Mouse (Mus musculus) forebrain, postnatal 0 days (tissue): ENCODE data around the gene Mlh1. TPM values are rescaled to one million over a fixed set of nuclear protein-coding genes. Genes with fewer than 3 reads are reported as not detected.

Experiments
- ATAC-seq: fragments of 200-750 bp; cut with Nextera tagmentation; 2 replicates; pipeline ENCODE4 v1.8.0; 2017; ENCODE audit warnings: mild to moderate bottlenecking, moderate library complexity
- DNase-seq: peaks from one replicate; pipeline ENCODE4 v3.0.0-alpha.2; 2015
- H3K27ac ChIP-seq: fragments of 300-500 bp; sonication (generic); 2 replicates; pipeline ENCODE4 v1.5.1; 2014; ENCODE audit warnings: low read depth, mild to moderate bottlenecking, antibody characterized with exemption, low read length, moderate library complexity, mixed read lengths
- H3K27me3 ChIP-seq: fragments of 300-500 bp; sonication (generic); 2 replicates; pipeline ENCODE4 v1.6.1; 2014; ENCODE audit warnings: mild to moderate bottlenecking, low read length, mixed read lengths; ENCODE audit not compliant: insufficient read depth
- H3K36me3 ChIP-seq: fragments of 300-500 bp; sonication (generic); 2 replicates; pipeline ENCODE4 v1.6.1; 2014; ENCODE audit warnings: mild to moderate bottlenecking, moderate library complexity; ENCODE audit not compliant: insufficient read depth
- H3K4me1 ChIP-seq: fragments of 300-500 bp; sonication (generic); 2 replicates; pipeline ENCODE4 v1.6.1; 2014; ENCODE audit warnings: antibody characterized with exemption; ENCODE audit not compliant: insufficient read depth
- H3K4me2 ChIP-seq: fragments of 300-500 bp; sonication (generic); 2 replicates; pipeline ENCODE4 v1.6.1; 2014; ENCODE audit warnings: low read depth, mild to moderate bottlenecking, moderate library complexity
- H3K4me3 ChIP-seq: fragments of 300-500 bp; sonication (generic); 2 replicates; pipeline ENCODE4 v1.5.1; 2014; ENCODE audit warnings: low read depth, low read length, mixed read lengths
- H3K9ac ChIP-seq: fragments of 300-500 bp; sonication (generic); 2 replicates; pipeline ENCODE4 v1.6.1; 2014; ENCODE audit warnings: mild to moderate bottlenecking
- H3K9me3 ChIP-seq: fragments of 300-500 bp; sonication (generic); 2 replicates; pipeline ENCODE4 v1.6.1; 2016; ENCODE audit warnings: low read length
- CTCF ChIP-seq: sonication (generic); IDR thresholded peaks from 2 replicates; pipeline ENCODE4 v1.5.1; 2016; ENCODE audit warnings: antibody characterized with exemption, control low read depth, low read depth
- WGBS: fragments of 180-500 bp; shearing (Covaris S2); extraction: QIAGEN DNeasy Blood & Tissue Kit; methylation state at CpG from one replicate; pipeline ENCODE4 v1.1.7; 2014; 5-methylcytosine and 5-hydroxymethylcytosine counted together
- polyA plus RNA-seq: library from polyadenylated mRNA; unstranded; fragments of >200 nt; fragmentation: Nextera tagmentation; extraction: Ambion mirVana; gene quantifications from 2 replicates; pipeline ENCODE4 v1.2.1, GENCODE M21; 2015
- total RNA-seq: library from RNA; depleted of rRNA; stranded (reverse); fragments of >200 nt; gene quantifications from 2 replicates; pipeline ENCODE4 v1.2.3, GENCODE M21; 2014

The Mlh1 gene
- total and polyA plus RNA-seq, 2 experiments from 2014 or later, result 18.4 to 23.6 TPM

GRCm38 (mm10) chr9:111296433-111296832 lies 24.8 kb upstream of the Mlh1 start:
- H3K9me3 ChIP-seq, result no peaks in the 10 kb centered on the region
- 70% methylated on average over 7 of the region's 7 CpGs for WGBS
- H3K27ac ChIP-seq, result no peak overlapping the region
- H3K4me3 ChIP-seq, result no peak overlapping the region
- no peak overlapping the region for H3K9ac ChIP-seq
- no peak for DNase-seq
- H3K36me3 ChIP-seq, result no peaks in the 10 kb centered on the region
- no peaks in the 10 kb centered on the region for H3K27me3 ChIP-seq
- no peak overlapping the region for H3K4me2 ChIP-seq
- H3K4me1 ChIP-seq, result no peaks in the 10 kb centered on the region
- no peak for ATAC-seq
- no peak for TF ChIP-seq CTCF

GRCm38 (mm10) chr9:111295323-111295722 lies 23.7 kb upstream of the Mlh1 start:
- Histone ChIP-seq H3K9ac (no peak overlapping the region), H3K27ac (no peak overlapping the region), H3K4me3 (no peak overlapping the region), H3K27me3 (no peaks in the 10 kb centered on the region), H3K4me2 (no peak overlapping the region), H3K9me3 (no peaks in the 10 kb centered on the region), H3K4me1 (no peaks in the 10 kb centered on the region), H3K36me3 (no peaks in the 10 kb centered on the region)
- 64% methylated on average over 2 of the region's 2 CpGs for WGBS
- DNase-seq (no peak), ATAC-seq (no peak)
- TF ChIP-seq CTCF, result no peak

GRCm38 (mm10) chr9:111294911-111295310 lies 23.3 kb upstream of the Mlh1 start:
- H3K4me2 ChIP-seq, result no peak overlapping the region
- H3K36me3 ChIP-seq, result no peaks in the 10 kb centered on the region
- ATAC-seq, result no peak
- no peak overlapping the region for H3K27ac ChIP-seq
- no peak overlapping the region for H3K4me3 ChIP-seq
- WGBS, result 94% methylated on average over 6 of the region's 6 CpGs
- H3K9me3 ChIP-seq, result no peaks in the 10 kb centered on the region
- TF ChIP-seq CTCF, result no peak
- no peak overlapping the region for H3K9ac ChIP-seq
- no peaks in the 10 kb centered on the region for H3K4me1 ChIP-seq
- H3K27me3 ChIP-seq, result no peaks in the 10 kb centered on the region
- DNase-seq, result no peak

- 84% methylated on average over 4 of the region's 4 CpGs for WGBS
- DNase-seq (no peak), ATAC-seq (no peak)
- no peaks in the 10 kb centered on the region for H3K4me1 ChIP-seq
- no peaks in the 10 kb centered on the region for H3K27me3 ChIP-seq
- no peak overlapping the region for H3K9ac ChIP-seq
- no peak overlapping the region for H3K27ac ChIP-seq
- no peaks in the 10 kb centered on the region for H3K9me3 ChIP-seq
- no peak overlapping the region for H3K4me3 ChIP-seq
- TF ChIP-seq CTCF, result no peak
- no peak overlapping the region for H3K4me2 ChIP-seq
- no peaks in the 10 kb centered on the region for H3K36me3 ChIP-seq
Measured at GRCm38 (mm10) chr9:111293234-111293633, 21.6 kb upstream of the Mlh1 start.

- no peak overlapping the region for H3K9ac ChIP-seq
- no peaks in the 10 kb centered on the region for H3K9me3 ChIP-seq
- ATAC-seq (peak; percentile 58), DNase-seq (peak; percentile 31)
- H3K4me1 ChIP-seq, result 0 out of 2 replicates have a peak, but pooled peaks cover 2% of the 10 kb centered on the region
- TF ChIP-seq CTCF, result no peak
- H3K27ac ChIP-seq, result peak overlapping the region; percentile 30; the same call in 1 of the 2 replicates
- H3K4me2 ChIP-seq, result no peak overlapping the region
- no peaks in the 10 kb centered on the region for H3K27me3 ChIP-seq
- no peaks in the 10 kb centered on the region for H3K36me3 ChIP-seq
- WGBS, result 60% methylated on average over 11 of the region's 11 CpGs
- no peak overlapping the region for H3K4me3 ChIP-seq
Measured at GRCm38 (mm10) chr9:111290539-111291100, 19.0 kb upstream of the Mlh1 start.

- no peak overlapping the region for H3K4me3 ChIP-seq
- H3K9me3 ChIP-seq, result no peaks in the 10 kb centered on the region
- no peaks in the 10 kb centered on the region for H3K36me3 ChIP-seq
- no peaks in the 10 kb centered on the region for H3K27me3 ChIP-seq
- H3K9ac ChIP-seq, result no peak overlapping the region
- H3K4me1 ChIP-seq, result 0 out of 2 replicates have a peak, but pooled peaks cover 4% of the 10 kb centered on the region
- H3K4me2 ChIP-seq, result no peak overlapping the region
- peak; percentile 100 for TF ChIP-seq CTCF
- WGBS, result 15% methylated on average over 21 of the region's 21 CpGs
- DNase-seq (peak; percentile 92), ATAC-seq (peak; percentile 85)
- no peak overlapping the region for H3K27ac ChIP-seq
Measured at GRCm38 (mm10) chr9:111289832-111290339, 18.3 kb upstream of the Mlh1 start.

- H3K4me2 ChIP-seq, result no peak overlapping the region
Measured at GRCm38 (mm10) chr9:111289294-111289831, 17.8 kb upstream of the Mlh1 start.

More at GRCm38 (mm10) chr9:111289294-111289831, 17.8 kb upstream of the Mlh1 start:
- Histone ChIP-seq H3K36me3 (no peaks in the 10 kb centered on the region), H3K4me1 (0 out of 2 replicates have a peak, but pooled peaks cover 4% of the 10 kb centered on the region), H3K27ac (no peak overlapping the region), H3K27me3 (no peaks in the 10 kb centered on the region), H3K9me3 (no peaks in the 10 kb centered on the region), H3K9ac (no peak overlapping the region), H3K4me3 (no peak overlapping the region)
- DNase-seq (no peak), ATAC-seq (peak; percentile 10; the same call in 1 of the 2 replicates)
- WGBS, result 59% methylated on average over 9 of the region's 9 CpGs
- TF ChIP-seq CTCF, result no peak
